Mouse (Mus musculus) adrenal gland, adult 18-20 months (tissue): ENCODE measurements around the gene Kazn. TPM values are rescaled to one million over a fixed set of nuclear protein-coding genes. Genes with fewer than 3 reads are reported as not detected.

Source experiments
- DNase-seq, 2 experiments: peaks; one replicate each; pipeline ENCODE4 v3.0.0; 2021 to 2022; ENCODE audit warnings: low spot score in 2 of 2
- total RNA-seq, 2 experiments: library from RNA; stranded (reverse); gene quantifications; 1 replicate in 1 of 2; 2 replicates in 1 of 2; pipeline ENCODE4 v1.2.3; 2021

Kazn gene
- total RNA-seq, 2 experiments from 2014 or later = 11.1 to 18.6 TPM

DNA sequence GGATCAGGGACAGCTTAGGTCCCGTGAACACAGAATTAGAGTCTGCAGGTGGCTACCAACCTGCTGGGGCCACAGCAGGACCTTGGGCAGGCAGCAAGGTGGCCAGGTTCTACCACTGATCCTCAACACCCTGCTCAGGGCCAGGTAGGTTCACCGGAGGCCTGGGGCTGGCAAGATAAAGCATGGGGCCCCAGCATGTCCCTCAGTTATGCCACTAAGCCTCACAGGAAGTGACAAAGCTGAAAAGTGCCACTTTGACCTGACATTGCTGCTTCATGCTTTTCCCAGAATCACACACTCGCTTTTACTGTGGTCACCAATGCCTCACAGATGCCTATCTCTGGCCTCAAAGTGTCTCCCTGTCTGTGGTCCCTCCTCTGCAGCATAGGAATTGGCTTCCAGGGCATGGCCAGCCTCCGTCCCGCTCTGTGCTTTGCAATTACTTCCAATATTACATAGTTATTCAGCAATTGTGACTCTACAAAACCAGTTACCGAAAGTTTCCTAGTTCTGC lies 111.9 kb downstream of the Kazn start:
- no peak for DNase-seq

DNA sequence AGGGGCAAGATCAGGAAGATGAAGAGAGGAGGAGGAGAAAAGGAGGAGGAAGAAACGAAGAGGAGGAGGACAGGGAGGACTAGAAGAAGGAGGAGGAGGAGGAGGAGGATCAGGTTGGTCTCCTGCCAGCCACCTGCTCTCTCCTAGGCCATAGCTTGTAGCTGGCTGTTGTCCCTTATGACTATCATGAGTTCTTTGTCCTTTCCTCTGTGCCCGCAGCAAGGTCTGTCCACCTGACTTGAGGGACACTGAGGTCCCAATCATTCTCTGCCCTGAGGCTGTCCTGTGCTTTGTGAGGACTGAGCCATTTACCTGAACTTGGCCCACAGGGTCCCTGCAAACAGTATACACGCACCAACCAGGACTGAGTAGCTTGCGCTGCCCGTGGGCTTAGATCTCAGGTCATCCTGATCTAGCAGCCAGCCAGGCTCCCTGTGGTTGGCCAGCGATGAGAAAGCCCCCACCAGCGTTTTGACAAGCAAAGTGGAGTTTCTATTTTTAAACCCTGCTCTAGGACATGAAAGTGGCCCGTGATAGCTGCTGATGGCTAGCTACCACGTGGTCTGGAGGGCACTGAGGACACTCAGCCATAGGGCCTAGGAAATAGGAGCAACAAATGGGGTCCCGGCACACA lies 112.4 kb downstream of the Kazn start:
- no peak for DNase-seq

DNA sequence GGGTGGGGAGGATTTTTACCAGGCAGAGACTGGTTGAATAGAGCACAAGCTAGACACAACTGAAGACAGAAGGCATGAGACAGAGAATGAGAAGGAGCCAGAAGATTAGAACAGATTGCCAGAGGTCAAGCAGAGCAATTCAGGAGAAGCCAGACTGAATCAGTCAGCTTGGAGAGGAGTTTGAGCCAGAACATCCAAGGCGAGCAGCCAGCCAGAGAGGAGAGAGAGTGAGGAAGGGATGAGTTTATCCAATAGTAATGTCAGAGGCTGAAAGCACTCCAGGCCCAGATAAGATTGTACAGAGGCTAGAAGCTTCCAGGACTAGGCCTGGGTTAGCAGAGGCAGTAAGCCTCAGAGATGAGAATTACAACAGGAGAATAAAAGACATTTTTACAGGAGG lies 118.0 kb downstream of the Kazn start:
- DNase-seq = no peak

DNA sequence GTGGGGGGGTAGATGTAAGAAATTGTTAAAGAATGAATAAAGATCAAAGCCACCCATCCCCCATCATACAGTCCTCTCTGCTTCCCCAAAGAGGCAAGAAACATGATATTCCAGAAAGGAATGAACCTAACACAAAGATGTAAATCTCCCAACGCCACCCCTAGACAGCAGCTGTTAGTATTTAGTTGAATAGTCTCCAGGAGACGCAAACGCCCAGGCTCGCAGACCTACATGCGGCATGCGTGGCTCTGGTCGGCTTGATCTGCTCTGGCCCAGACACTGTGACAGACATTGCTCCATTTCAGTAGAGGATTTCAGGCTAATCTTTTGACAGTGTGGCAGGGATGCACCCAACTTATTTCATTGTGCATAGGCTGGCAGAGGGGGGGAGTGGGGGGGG lies 120.7 kb downstream of the Kazn start:
- no peak for DNase-seq

DNA sequence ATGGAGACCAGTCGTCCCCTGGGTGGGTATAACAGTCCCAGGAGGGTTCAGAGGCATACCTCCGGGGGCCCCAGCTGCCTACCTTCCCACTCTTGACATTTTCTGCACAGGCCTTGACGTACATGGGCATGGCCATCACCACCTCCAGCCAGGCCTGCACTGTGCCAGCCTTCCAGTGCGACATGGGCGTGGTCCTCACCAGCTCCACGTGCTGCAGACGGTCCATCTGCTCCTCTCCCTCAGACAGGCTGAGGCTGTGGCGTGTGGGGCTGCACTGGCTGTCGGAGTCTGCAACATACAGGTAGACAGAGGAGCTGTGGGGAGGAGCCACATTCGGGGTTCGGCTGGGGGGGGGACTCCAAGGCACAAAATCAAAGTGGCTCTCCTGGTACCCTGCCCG lies 121.2 kb downstream of the Kazn start:
- no peak for DNase-seq

DNA sequence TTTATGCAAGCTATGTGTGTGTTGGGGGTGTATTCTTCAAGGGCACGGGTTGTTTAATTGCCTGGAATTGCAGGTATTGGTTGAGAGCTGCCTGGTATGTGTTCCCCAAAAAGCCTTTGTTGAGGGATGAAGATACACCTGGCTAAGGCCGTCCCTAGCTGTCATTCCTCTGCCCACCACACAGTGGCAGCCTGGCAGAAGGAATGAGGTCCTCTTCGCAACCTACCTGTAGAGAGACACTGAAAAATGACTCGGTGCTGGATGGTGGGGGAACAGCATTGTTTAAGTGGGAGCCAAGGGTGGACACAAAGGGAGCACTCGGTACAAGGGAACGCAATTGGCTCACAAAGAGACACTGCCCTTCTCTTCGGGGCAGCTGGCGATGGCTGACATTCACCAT lies 125.9 kb downstream of the Kazn start:
- no peak for DNase-seq

DNA sequence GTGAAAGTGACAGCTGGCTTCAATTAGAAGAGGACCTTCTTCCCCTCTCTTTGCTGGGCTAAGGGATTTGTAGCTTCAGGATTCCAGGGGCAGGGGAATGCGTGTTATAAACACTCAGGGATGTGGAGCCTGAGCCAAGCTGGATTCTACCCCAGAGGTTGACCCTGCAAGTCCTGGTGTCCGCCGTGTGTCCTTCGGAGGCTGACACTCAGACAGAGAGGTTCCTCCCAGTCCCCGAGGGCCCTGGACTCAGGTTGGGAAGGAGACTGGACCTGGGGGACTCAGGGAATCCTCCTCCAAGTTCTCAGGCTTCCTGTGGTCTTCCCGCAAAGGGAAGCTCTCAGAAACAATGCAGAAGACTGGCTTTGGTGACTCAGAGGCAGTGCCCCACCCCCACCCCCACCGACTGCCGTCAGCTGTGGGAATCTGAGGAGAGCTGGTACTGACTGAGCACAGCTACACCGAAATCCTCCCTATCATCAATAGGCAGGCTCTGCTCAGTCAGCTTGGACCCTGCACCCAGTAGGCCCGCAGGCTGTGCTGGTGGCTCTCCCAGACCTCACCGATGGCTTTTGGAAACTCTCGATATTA lies 136.0 kb downstream of the Kazn start:
- no peak for DNase-seq

DNA sequence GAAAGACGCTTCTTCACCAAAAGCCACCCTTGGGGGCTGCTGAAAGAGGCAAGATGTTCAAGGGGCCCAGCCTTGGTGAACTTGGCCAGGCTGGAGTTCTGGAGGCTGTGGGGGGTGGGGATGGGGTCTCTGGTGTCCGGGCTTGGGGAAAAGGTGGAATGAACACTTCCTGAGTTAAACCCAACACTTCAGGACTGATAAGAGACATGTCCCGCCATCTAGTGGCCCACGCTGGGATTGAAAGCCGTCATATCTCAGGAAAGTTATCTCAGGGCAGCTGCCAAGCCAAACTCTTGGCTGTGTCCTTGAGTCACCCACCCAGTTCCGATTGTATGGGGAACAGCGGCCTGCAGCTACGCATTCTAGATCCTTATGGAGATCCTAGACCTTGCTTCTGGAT lies 140.9 kb downstream of the Kazn start:
- peak; percentile 76 to 78 for DNase-seq

DNA sequence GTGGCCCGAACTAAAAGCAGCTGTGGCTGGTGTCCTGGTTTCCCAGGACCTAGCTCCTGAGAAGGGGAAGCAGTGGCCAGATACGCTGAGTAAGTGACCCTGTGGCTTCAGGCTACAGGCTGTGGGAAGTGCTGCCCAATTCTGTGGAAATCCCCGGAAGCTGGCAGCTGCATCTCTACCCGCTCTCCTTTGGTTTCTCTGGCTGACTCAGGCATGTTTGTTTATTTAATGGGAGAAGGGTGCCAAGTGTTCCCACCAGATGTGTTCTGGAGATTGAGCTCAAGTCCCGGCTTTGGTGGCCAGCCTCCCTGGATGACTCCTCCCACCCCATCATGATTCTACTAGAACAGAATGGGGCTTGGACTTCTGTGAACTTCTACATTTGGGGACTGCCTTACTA lies 141.3 kb downstream of the Kazn start:
- DNase-seq = peak; percentile 38 to 54

DNA sequence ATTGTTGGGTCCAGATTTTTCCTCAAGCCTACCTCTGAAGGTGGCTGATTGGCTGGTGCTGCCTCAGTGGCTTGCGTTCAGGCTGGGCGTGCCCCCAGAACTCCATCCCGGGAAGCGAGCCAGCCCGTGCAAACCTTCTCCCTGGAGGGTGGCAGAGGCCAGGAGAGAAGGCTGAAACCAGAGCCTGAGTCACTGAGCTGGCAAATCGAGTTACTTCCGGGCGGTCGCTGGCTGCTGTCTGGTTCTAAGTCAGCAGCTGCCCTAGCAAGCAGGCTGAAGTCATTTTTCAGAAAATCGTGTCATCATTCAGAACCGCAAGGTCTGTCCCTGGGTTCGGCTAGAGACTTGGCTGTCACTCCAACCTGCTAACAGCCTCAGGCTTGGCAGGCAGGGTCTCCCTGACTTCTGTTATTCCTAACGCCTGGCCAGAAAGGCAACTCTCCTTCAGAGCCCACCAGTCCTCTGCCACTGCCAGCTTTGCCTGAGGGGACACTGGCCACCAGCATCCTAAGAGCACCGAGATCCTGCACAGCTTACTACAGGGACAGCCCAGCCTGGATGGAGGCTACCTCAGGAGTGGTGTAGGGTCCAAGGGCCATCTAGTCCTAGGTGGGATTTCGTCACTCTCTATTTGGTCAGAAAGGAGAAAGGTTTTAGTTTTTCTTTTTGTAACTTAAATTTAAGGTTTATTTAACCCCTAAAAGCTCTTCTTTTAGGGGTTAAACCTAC lies 143.5 kb downstream of the Kazn start:
- DNase-seq = peak; percentile 73 to 74

DNA sequence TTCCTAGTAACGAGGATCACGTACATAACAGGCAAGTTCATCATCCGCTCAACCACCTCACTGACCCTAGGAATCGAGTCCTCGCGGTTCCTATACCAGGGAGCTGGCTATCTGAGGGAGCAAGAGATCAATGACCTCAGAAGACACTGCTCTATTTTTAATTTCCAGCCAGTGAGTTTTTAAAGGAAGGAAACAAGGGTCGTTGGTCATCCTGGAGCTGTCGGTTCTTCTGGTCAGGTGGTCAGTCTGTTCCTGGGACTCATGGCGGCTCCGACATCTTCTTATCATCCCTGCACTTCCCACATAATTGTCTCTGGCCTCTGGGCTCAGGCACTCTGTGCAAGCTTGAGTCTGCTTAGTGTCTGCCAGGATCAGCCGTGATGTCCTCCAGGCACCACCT lies 144.8 kb downstream of the Kazn start:
- no peak for DNase-seq

DNA sequence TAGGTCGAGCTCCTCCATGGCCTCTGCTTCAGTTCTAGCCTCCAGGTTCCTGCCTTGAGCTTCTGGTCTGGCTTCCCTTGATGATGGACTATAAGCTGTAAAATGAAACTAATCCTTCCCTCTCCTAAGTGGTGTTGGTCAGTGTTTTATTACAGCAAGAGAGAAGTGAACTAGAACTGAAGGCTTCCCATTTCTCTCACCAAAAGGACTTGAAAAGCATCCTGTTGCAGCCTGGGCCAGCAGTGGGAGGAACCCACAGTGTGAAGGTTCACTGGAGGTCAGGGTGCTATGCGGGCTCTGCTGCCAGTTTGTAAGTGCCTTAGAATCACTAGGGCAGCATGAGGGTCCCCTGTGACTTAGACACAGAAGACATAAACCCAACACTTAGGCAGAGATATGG lies 148.1 kb downstream of the Kazn start:
- DNase-seq = no peak

DNA sequence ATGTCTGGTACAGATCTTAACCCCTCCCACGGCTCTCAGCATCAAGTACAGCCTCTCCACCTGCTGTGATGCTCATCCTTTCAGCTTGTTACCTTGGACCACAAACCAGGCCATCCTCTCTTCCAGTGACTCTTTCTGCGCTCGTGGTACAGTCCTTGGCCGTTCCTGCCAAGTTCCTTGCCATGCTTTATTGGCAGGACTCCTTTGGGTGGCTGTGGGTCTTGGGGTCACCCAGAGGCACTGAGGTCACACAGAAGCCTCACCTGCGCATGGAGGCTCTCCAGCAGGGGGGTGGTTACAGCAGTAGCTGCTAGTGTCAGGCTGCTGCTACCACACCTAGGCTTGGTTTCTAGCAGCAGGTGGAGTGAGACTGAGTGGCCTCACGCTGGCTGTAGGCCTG lies 149.2 kb downstream of the Kazn start:
- no peak for DNase-seq

DNA sequence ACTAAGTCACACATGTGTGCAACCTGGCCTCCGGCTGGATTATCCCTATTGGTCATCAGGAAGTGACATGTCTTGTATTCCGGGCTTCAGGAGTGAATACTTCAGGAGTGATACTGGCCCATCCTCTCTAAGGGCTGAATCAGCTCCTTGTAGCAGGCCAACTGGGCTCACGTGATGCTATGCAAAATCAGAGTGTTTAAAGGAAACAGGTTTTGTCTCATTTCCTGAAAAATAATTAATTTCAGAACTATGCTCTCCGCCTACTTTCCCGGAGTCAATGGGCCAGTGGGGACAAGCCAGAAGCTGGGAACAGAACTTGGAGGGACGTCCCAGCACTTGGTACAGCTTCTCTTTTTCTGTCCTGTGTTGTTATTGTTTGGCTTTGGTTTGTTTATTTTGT lies 150.4 kb downstream of the Kazn start:
- DNase-seq = no peak

DNA sequence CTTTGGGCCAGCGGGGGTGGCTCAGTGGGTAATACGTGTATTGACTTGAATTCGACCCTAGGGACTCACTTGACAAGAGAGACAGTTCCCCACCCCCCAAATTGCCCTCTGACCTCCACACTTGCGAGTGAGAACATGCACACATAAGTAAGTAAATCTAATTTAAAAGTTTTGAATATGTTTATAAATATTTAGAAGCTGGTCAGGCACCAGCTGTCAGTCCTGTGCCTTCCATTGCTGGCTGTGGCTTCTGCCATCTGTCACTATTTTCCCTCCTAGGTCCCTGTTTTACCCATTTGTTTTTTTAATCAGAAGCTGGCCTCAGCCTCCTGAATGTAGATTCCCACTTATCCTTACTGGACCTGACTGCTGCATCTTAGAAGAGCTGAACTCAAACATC lies 150.8 kb downstream of the Kazn start:
- DNase-seq = no peak

DNA sequence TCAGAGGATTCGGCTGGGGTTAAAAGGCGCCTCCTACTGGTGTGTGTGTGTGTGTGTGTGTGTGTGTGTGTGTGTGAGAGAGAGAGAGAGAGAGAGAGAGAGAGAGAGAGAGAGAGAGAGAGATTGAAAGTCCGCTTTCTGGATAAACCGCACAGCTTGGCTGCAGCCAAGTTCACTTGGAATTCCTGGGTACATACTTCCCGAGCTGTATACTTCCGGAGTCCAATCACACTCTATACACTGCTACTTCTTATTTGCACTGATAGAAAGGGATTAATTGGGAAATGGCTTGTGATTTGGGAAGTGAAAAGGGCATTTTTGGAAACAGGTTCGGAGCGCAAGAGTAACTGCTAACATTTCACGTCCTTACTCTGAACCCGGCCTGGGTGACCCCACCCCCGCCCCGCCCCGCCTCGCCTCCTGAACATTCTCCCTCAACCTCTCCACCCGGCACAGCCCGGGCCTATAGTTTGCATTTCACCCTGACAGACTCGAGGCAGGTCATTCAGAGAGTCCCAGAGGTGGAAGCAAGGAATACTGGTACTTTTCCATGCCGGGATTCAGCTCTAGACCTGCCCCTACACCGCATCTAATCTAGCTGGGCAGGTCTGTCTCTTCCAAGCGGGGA lies 154.2 kb downstream of the Kazn start:
- no peak for DNase-seq

DNA sequence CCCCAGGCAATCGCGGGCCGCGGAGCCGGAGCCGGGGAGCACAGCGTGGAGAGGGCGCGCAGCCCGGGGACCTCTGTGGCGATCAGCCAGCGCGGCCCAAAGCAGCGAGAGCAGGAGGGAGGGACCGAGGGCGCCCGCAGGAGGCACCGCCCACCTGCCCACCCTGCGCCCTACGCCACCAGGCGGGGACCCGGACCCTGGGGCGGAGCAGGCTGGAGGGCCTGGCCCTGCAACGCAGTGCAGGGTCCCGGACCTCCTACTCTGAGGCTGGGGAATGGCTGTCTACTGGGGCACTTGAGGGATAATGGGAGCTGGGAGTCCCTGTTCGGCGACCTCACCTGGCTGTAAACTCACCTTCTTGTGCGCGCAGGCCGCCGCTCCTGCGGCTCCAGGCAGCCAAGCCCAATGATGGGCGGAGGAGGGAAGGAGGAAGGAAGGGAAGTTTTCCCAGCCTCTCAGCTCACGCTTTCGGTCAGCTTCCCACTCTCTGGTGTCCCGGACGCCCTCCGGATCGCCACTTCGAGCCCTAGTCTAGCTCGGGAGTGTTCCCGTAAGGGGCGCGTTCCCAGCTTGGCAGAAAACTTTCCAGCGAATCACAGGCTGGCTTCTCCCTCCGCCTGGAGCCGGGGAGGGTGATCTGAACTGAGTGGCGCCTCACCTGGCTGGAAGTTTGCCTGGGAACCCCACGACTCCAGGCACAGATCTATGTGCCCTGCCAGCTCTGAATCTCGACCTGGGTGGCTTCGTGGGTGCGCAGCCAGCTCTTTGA lies 154.9 kb downstream of the Kazn start, which contains the start of gene Tmem51:
Gene Tmem51 (minus strand): TSS at position 174 of the 769 bp plus-strand sequence.
- DNase-seq = peak; percentile 59 to 62

DNA sequence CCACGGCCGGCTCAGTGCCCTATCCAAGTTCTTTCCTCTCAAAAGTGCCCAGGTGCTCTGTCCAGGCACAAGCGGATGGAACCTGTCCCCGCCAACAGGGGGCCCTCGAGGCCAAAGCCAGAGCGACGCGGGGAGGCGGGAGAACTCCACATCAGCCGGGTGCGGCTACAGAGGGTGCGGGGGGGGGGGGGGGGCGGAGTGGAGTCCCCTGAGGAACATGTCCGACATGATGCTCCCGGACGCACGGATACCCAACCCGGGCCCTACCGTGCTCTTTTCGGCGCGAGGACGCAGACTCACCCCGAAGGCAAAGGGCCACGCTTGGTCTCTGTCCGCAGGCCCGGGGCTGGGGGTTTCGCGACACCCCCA lies 155.5 kb downstream of the Kazn start:
- peak; percentile 67 to 77 for DNase-seq

DNA sequence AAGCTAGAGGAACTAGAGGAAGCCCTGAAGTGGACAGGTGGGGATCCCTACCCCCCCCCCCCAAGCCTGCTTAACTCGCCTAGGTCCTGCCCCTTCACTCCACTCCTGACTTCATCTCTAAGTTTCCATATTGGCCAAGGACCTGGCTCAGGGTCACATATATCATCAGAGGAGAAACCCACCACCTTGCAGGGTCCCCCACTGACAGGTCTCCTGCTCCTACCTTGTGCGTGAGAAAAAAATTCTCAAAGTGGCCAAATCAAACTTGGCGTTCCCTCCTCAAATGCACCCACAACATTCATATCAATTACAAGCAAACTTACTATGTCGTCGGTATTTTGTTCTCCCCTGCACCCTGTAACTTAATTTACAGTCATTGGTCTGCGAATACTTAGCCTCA lies 156.0 kb downstream of the Kazn start:
- no peak for DNase-seq

DNA sequence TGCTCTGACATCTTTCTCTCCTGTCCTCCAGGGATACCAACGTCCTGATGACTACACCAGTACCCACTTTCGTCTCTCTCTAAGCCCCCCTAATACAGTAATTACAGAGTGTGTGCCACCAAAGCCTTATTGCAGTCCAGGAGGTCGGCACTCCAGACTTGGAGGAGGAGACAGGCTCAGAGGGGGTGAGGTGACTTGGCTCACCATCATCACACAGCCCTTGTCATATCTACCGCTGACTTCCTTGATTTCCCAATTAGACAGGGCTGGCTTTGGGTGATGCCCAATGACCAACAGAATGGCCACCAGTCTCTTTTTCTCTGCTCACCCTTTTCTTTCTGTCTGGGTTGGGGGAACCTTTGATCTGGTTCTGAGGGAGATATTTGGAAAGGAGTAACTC lies 156.5 kb downstream of the Kazn start:
- no peak for DNase-seq

DNA sequence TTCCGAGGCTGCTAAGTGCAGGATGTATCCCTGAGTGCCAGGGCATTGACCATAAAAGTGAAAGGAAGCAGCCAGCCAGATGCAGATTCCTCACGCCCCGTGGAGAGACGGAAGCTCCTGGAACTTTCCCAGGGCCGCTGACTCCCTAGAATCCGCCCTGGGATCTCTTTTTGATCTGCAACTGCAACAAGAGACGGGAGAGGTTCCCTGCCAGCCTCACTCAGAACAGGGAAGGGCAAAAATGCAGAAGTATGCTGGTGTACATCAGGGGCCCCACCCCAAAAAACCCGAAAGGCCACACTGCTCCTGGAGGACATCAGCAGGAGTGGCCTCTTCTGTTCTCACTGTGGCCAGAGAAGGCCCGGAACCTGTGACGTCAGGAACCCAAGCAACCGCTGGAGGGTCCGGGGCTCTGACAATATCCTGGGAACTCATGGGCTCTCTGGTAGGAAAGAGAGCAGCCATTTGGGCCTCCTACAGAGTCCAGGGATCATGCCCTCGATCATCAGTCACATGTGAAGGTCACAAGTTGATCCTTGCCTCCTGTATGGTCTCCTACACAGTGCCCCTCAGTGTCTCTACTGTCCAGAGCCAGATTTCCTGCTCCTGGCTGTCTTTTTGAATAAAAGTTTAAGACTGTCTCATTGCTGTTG lies 157.4 kb downstream of the Kazn start:
- no peak for DNase-seq
